Mouse (Mus musculus): ENCODE data around the gene Sgcd. TPM values are rescaled to one million over a fixed set of nuclear protein-coding genes. Genes with fewer than 3 reads are reported as not detected.

Gene Sgcd
- polyA plus RNA-seq, 1 experiment from 2014 or later = 5.3 TPM

- H3K27ac ChIP-seq (replicated peaks; ENCODE audit: low read depth, low read length) = no peak overlapping the region
- H3K9me3 ChIP-seq (ENCODE audit: control insufficient read depth, low read length) = no peaks in the 10 kb centered on the region
- H3K27me3 ChIP-seq (ENCODE audit: control insufficient read depth, insufficient read depth, low read length) = no peaks in the 10 kb centered on the region
- ATAC-seq (ENCODE audit: insufficient number of reproducible peaks, low FRiP score, low TSS enrichment, low read depth) = no peak
- 75% methylated on average over 2 of the region's 2 CpGs for WGBS
- H3K4me3 ChIP-seq (ENCODE audit: low read depth, low read length) = no peak overlapping the region
- no peak overlapping the region for H3K9ac ChIP-seq (ENCODE audit: low read length)
- H3K36me3 ChIP-seq (ENCODE audit: control insufficient read depth, insufficient read depth, low read length) = no peaks in the 10 kb centered on the region
- no peak for DNase-seq (ENCODE audit: low spot score)
- no peaks in the 10 kb centered on the region for H3K4me1 ChIP-seq (ENCODE audit: control insufficient read depth, insufficient read depth, low read length)
- no peak overlapping the region for H3K4me2 ChIP-seq (ENCODE audit: low read depth, severe bottlenecking)
These were observed 764.6 kb downstream of the Sgcd start for GRCm38 (mm10) chr11:47224148-47224547.

DNA sequence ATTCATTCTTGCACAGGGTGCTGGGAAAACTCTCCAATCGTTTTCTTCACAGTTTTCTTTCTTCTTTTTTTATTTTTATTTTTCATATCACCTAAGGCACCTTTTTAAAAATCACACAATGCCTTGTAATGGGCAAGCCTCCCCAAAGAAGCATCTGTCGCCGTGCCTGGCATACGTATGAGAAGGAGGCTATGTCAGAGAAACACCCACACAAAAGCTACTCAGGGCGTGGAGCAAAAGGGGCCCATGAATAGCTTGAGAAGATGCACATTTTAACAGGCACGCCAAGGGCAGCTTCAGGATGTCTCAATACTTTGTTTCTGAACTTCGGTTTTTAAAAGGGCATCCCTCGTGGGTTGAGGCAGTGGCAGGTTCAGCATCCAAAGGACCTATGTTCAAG, 777.2 kb downstream of the Sgcd start:
- ATAC-seq (ENCODE audit: insufficient number of reproducible peaks, low FRiP score, low TSS enrichment, low read depth) (no peak), DNase-seq (ENCODE audit: low spot score) (no peak)
- Histone ChIP-seq H3K27me3 (ENCODE audit: control insufficient read depth, insufficient read depth, low read length) (no peaks in the 10 kb centered on the region), H3K4me3 (ENCODE audit: low read depth, low read length) (no peak overlapping the region), H3K36me3 (ENCODE audit: control insufficient read depth, insufficient read depth, low read length) (no peaks in the 10 kb centered on the region), H3K9ac (ENCODE audit: low read length) (no peak overlapping the region), H3K4me1 (ENCODE audit: control insufficient read depth, insufficient read depth, low read length) (no peaks in the 10 kb centered on the region), H3K9me3 (ENCODE audit: control insufficient read depth, low read length) (no peaks in the 10 kb centered on the region), H3K27ac (replicated peaks; ENCODE audit: low read depth, low read length) (no peak overlapping the region), H3K4me2 (ENCODE audit: low read depth, severe bottlenecking) (no peak overlapping the region)
- 83% methylated on average over 8 of the region's 8 CpGs for whole genome bisulfite sequencing

DNA sequence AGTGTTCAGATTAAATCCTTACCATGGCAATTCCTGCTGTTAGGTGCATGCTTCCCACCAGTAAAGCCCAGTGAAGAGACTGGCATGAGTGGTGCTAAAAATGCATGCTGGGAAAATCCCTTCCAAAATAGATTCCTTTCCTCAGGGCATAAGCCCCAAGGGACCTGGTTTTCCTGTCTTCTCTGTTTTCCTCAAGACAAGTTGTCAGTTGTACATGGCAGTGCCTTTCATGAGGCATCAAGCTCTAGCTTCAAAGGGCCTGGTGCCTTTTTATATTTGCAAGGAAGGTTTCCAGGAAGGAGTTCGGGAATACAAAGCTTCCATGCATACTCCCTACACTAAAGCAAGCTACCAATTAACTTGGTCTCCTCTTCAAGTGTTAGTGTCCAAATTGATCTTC, 782.3 kb downstream of the Sgcd start:
- Histone ChIP-seq H3K4me1 (ENCODE audit: control insufficient read depth, insufficient read depth, low read length) (no peaks in the 10 kb centered on the region), H3K27me3 (ENCODE audit: control insufficient read depth, insufficient read depth, low read length) (no peaks in the 10 kb centered on the region), H3K9me3 (ENCODE audit: control insufficient read depth, low read length) (no peaks in the 10 kb centered on the region), H3K9ac (ENCODE audit: low read length) (no peak overlapping the region), H3K27ac (replicated peaks; ENCODE audit: low read depth, low read length) (no peak overlapping the region), H3K36me3 (ENCODE audit: control insufficient read depth, insufficient read depth, low read length) (no peaks in the 10 kb centered on the region), H3K4me3 (ENCODE audit: low read depth, low read length) (no peak overlapping the region), H3K4me2 (ENCODE audit: low read depth, severe bottlenecking) (no peak overlapping the region)
- DNase-seq (ENCODE audit: low spot score) (no peak), ATAC-seq (ENCODE audit: insufficient number of reproducible peaks, low FRiP score, low TSS enrichment, low read depth) (no peak)
- 75% methylated on average over 1 of the region's 1 CpGs for WGBS

- no peak overlapping the region for H3K4me2 ChIP-seq (ENCODE audit: low read depth, severe bottlenecking)
- H3K4me1 ChIP-seq (ENCODE audit: control insufficient read depth, insufficient read depth, low read length) = no peaks in the 10 kb centered on the region
- H3K4me3 ChIP-seq (ENCODE audit: low read depth, low read length) = no peak overlapping the region
- no peak for ATAC-seq (ENCODE audit: insufficient number of reproducible peaks, low FRiP score, low TSS enrichment, low read depth)
- no peaks in the 10 kb centered on the region for H3K36me3 ChIP-seq (ENCODE audit: control insufficient read depth, insufficient read depth, low read length)
- WGBS = 94% methylated on average over 7 of the region's 7 CpGs
- H3K27ac ChIP-seq (replicated peaks; ENCODE audit: low read depth, low read length) = no peak overlapping the region
- H3K9ac ChIP-seq (ENCODE audit: low read length) = no peak overlapping the region
- DNase-seq (ENCODE audit: low spot score) = no peak
- H3K27me3 ChIP-seq (ENCODE audit: control insufficient read depth, insufficient read depth, low read length) = no peaks in the 10 kb centered on the region
- H3K9me3 ChIP-seq (ENCODE audit: control insufficient read depth, low read length) = no peaks in the 10 kb centered on the region
These were observed 789.7 kb downstream of the Sgcd start for GRCm38 (mm10) chr11:47199106-47199505.

- Histone ChIP-seq H3K4me2 (ENCODE audit: low read depth, severe bottlenecking) (no peak overlapping the region), H3K36me3 (ENCODE audit: control insufficient read depth, insufficient read depth, low read length) (no peaks in the 10 kb centered on the region), H3K4me3 (ENCODE audit: low read depth, low read length) (no peak overlapping the region), H3K9ac (ENCODE audit: low read length) (no peak overlapping the region), H3K9me3 (ENCODE audit: control insufficient read depth, low read length) (no peaks in the 10 kb centered on the region), H3K4me1 (ENCODE audit: control insufficient read depth, insufficient read depth, low read length) (no peaks in the 10 kb centered on the region), H3K27me3 (ENCODE audit: control insufficient read depth, insufficient read depth, low read length) (no peaks in the 10 kb centered on the region), H3K27ac (replicated peaks; ENCODE audit: low read depth, low read length) (no peak overlapping the region)
- WGBS = 54% methylated on average over 2 of the region's 2 CpGs
- DNase-seq (ENCODE audit: low spot score) (no peak), ATAC-seq (ENCODE audit: insufficient number of reproducible peaks, low FRiP score, low TSS enrichment, low read depth) (no peak)
These were observed 800.2 kb downstream of the Sgcd start for GRCm38 (mm10) chr11:47188556-47188955.

DNA sequence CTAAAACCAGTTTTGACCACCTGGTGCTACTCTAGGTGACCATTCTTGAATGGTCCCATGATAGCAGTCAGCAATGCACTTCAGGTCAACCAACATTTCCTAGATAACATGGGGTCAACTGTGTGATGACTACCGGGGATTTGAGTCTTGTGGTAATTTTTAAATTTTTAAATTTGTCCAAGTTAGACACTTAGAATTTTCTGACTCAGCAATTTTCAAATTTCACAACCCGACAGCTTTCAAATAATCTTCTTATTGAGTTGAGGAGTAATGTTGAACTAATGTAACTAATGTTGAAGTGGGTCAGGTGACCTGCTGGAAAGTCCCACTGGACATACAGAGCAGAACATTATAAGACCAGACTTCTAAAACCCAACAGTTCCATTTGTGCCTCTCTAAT, 813.8 kb downstream of the Sgcd start:
- H3K4me2 ChIP-seq (ENCODE audit: low read depth, severe bottlenecking) = no peak overlapping the region
- no peak for ATAC-seq (ENCODE audit: insufficient number of reproducible peaks, low FRiP score, low TSS enrichment, low read depth)
- H3K9me3 ChIP-seq (ENCODE audit: control insufficient read depth, low read length) = no peaks in the 10 kb centered on the region
- no peak overlapping the region for H3K9ac ChIP-seq (ENCODE audit: low read length)
- H3K4me1 ChIP-seq (ENCODE audit: control insufficient read depth, insufficient read depth, low read length) = no peaks in the 10 kb centered on the region
- H3K4me3 ChIP-seq (ENCODE audit: low read depth, low read length) = no peak overlapping the region
- no peak for DNase-seq (ENCODE audit: low spot score)
- H3K27ac ChIP-seq (replicated peaks; ENCODE audit: low read depth, low read length) = no peak overlapping the region
- H3K27me3 ChIP-seq (ENCODE audit: control insufficient read depth, insufficient read depth, low read length) = no peaks in the 10 kb centered on the region
- WGBS = 92% methylated on average over 2 of the region's 2 CpGs
- H3K36me3 ChIP-seq (ENCODE audit: control insufficient read depth, insufficient read depth, low read length) = no peaks in the 10 kb centered on the region

GRCm38 (mm10) chr11:47170926-47171625, 817.7 kb downstream of the Sgcd start:
- WGBS = 88% methylated on average over 6 of the region's 6 CpGs
- Histone ChIP-seq H3K36me3 (ENCODE audit: control insufficient read depth, insufficient read depth, low read length) (no peaks in the 10 kb centered on the region), H3K4me3 (ENCODE audit: low read depth, low read length) (no peak overlapping the region), H3K27me3 (ENCODE audit: control insufficient read depth, insufficient read depth, low read length) (no peaks in the 10 kb centered on the region), H3K4me1 (ENCODE audit: control insufficient read depth, insufficient read depth, low read length) (no peaks in the 10 kb centered on the region), H3K4me2 (ENCODE audit: low read depth, severe bottlenecking) (no peak overlapping the region), H3K9me3 (ENCODE audit: control insufficient read depth, low read length) (no peaks in the 10 kb centered on the region), H3K9ac (ENCODE audit: low read length) (no peak overlapping the region), H3K27ac (replicated peaks; ENCODE audit: low read depth, low read length) (no peak overlapping the region)
- DNase-seq (ENCODE audit: low spot score) (no peak), ATAC-seq (ENCODE audit: insufficient number of reproducible peaks, low FRiP score, low TSS enrichment, low read depth) (no peak)

DNA sequence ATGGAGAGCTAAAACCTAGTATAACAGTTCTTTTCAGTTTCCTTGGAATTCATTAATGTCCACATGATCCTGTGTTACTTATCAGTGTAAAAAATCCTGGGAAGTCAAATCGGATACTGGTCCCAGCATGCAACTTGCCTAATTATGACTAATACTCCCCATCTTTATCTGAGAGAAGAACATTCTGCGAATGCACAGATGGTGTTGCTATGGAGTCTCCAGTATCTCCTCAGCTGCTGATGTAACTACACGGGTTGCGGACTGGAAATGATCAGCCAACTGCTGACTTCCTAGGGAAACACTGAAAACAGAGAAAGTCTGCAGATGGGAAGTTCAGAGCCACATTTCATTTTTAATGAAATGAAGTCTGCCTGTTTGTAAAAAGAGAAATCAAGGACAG, 821.4 kb downstream of the Sgcd start:
- ATAC-seq (ENCODE audit: insufficient number of reproducible peaks, low FRiP score, low TSS enrichment, low read depth) = no peak
- no peak for DNase-seq (ENCODE audit: low spot score)
- Histone ChIP-seq H3K4me3 (ENCODE audit: low read depth, low read length) (no peak overlapping the region), H3K9ac (ENCODE audit: low read length) (no peak overlapping the region), H3K27me3 (ENCODE audit: control insufficient read depth, insufficient read depth, low read length) (no peaks in the 10 kb centered on the region), H3K9me3 (ENCODE audit: control insufficient read depth, low read length) (no peaks in the 10 kb centered on the region), H3K36me3 (ENCODE audit: control insufficient read depth, insufficient read depth, low read length) (no peaks in the 10 kb centered on the region), H3K4me1 (ENCODE audit: control insufficient read depth, insufficient read depth, low read length) (no peaks in the 10 kb centered on the region), H3K4me2 (ENCODE audit: low read depth, severe bottlenecking) (no peak overlapping the region), H3K27ac (replicated peaks; ENCODE audit: low read depth, low read length) (no peak overlapping the region)
- WGBS = 89% methylated on average over 4 of the region's 4 CpGs

- Histone ChIP-seq H3K4me3 (ENCODE audit: low read depth, low read length) (no peak overlapping the region), H3K27me3 (ENCODE audit: control insufficient read depth, insufficient read depth, low read length) (no peaks in the 10 kb centered on the region), H3K4me1 (ENCODE audit: control insufficient read depth, insufficient read depth, low read length) (no peaks in the 10 kb centered on the region), H3K36me3 (ENCODE audit: control insufficient read depth, insufficient read depth, low read length) (no peaks in the 10 kb centered on the region), H3K9me3 (ENCODE audit: control insufficient read depth, low read length) (no peaks in the 10 kb centered on the region), H3K27ac (replicated peaks; ENCODE audit: low read depth, low read length) (no peak overlapping the region), H3K4me2 (ENCODE audit: low read depth, severe bottlenecking) (no peak overlapping the region), H3K9ac (ENCODE audit: low read length) (no peak overlapping the region)
- ATAC-seq (ENCODE audit: insufficient number of reproducible peaks, low FRiP score, low TSS enrichment, low read depth) (no peak), DNase-seq (ENCODE audit: low spot score) (no peak)
- 67% methylated on average over 1 of the region's 1 CpGs for WGBS
These were observed 830.7 kb downstream of the Sgcd start for GRCm38 (mm10) chr11:47158089-47158488.
